Mouse (Mus musculus) heart, adult 2 months (tissue): ENCODE data around the gene Gm5105.

Source experiments
- CTCF ChIP-seq: fragments of 200-600 bp; IDR thresholded peaks from 2 replicates; pipeline ENCODE4 v1.8.1; 2022; ENCODE audit warnings: antibody characterized with exemption, mild to moderate bottlenecking, moderate library complexity
- EP300 ChIP-seq: fragments of 200-500 bp; IDR thresholded peaks from 2 replicates; pipeline ENCODE4 v1.6.1; 2011; ENCODE audit warnings: low read depth, low read length, control low read depth; ENCODE audit not compliant: insufficient read depth
- POLR2A ChIP-seq: fragments of 200-500 bp; IDR thresholded peaks from 2 replicates; pipeline ENCODE4 v1.6.1; 2011; ENCODE audit warnings: mild to moderate bottlenecking, low read depth, low read length, control low read depth; ENCODE audit not compliant: insufficient read depth

- TF ChIP-seq CTCF (no peak), EP300 (no peak), POLR2A (no peak)
Observed at GRCm38 (mm10) chr3:138110910-138111782, 44.0 kb upstream of the Gm5105 start.
